7 mouse cellular contexts compared by ENCODE assay signal in the genomic region with DNA sequence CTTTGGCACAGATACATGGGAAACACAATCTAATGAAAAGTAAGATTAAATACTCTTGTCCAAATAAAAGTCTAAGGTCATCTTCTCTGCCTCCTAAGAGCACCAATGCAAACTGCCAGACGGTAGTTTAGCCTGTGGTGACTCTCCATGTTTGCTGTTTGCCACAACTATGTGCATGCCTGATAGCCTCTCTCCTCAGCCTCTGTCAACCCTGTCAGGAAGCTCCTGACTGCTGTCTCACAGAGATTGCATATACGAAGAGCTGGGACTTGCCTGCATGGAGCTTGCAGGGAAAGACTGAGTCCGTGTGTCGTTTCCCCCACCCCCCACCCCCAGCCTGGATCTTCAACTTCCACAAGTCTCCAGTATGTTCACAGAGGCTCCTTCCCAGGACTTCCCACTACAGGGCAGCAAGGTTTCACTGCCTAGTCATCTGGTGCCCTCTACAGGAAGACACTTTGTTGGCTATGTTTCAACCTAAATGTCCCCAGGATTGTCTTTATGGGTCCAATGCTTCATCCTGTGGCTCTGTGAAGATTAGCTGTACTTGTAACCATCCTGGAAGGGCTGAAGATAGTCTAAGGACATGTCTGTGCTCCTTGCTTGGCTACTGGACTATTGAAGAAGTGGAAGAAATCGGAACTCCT. TPM values are rescaled to one million over a fixed set of nuclear protein-coding genes. Genes with fewer than 3 reads are reported as not detected.
A peak's percentile ranks its signal among the peaks of the same experiment; 100 is the strongest.
DNase-seq lines count a peak whose midpoint lies in the region; ATAC-seq lines count a peak whose summit lies in the region.

No protein-coding gene starts in this region.

- no peak overlapping the region for H3K27ac ChIP-seq in kidney, embryonic 15.5 days
- H3K27ac ChIP-seq in liver, embryonic 15.5 days (replicated peaks), result no peak overlapping the region

- peak; percentile 58 for DNase-seq in kidney, postnatal 10 days
- peak; percentile 71 for DNase-seq in ZHBTc4 (ENCODE audit: low read depth, low spot score)
- DNase-seq in embryo, embryonic 10.5 days (ENCODE audit: low spot score), result peak; percentile 72
- peak; percentile 38 for DNase-seq in retina, postnatal 7 days (ENCODE audit: low read depth, low spot score)
- no peak for DNase-seq in urinary bladder, adult 18-20 months (ENCODE audit: low spot score in 2 of 2)

- ATAC-seq in kidney, embryonic 15.5 days (replicated peaks; ENCODE audit: low FRiP score), result no peak
- peak; percentile 43; the same call in 1 of the 2 replicates for ATAC-seq in liver, embryonic 15.5 days (ENCODE audit: insufficient read depth)

- no peak overlapping the region for H3K4me3 ChIP-seq in kidney, embryonic 15.5 days (replicated peaks)
- no peak overlapping the region for H3K4me3 ChIP-seq in liver, embryonic 15.5 days (replicated peaks)

- 0 out of 2 replicates have a peak, but pooled peaks cover 4% of the 10 kb centered on the region for H3K9me3 ChIP-seq in kidney, embryonic 15.5 days (replicated peaks)
- H3K9me3 ChIP-seq in liver, embryonic 15.5 days (replicated peaks), result no peaks in the 10 kb centered on the region

- H3K4me1 ChIP-seq in kidney, embryonic 15.5 days, result no peaks in the 10 kb centered on the region
- peaks cover 10% of the 10 kb centered on the region; the same call in 1 of the 2 replicates for H3K4me1 ChIP-seq in liver, embryonic 15.5 days (replicated peaks)

- 52% methylated on average over 5 of the region's 5 CpGs for WGBS in kidney, embryonic 15.5 days
- 23% methylated on average over 5 of the region's 5 CpGs for WGBS in liver, embryonic 15.5 days (ENCODE audit: insufficient replicate concordance)

- peaks cover 22% of the 10 kb centered on the region; the same call in 1 of the 2 replicates for H3K36me3 ChIP-seq in kidney, embryonic 15.5 days
- no peaks in the 10 kb centered on the region for H3K36me3 ChIP-seq in liver, embryonic 15.5 days (replicated peaks)

- H3K27me3 ChIP-seq in kidney, embryonic 15.5 days, result no peaks in the 10 kb centered on the region
- no peaks in the 10 kb centered on the region for H3K27me3 ChIP-seq in liver, embryonic 15.5 days

- H3K4me2 ChIP-seq in kidney, embryonic 15.5 days, result no peak overlapping the region
- no peak overlapping the region for H3K4me2 ChIP-seq in liver, embryonic 15.5 days

- H3K9ac ChIP-seq in kidney, embryonic 15.5 days, result no peak overlapping the region
- no peak overlapping the region for H3K9ac ChIP-seq in liver, embryonic 15.5 days

RNA-seq across cellular contexts. Expression of gene Bhlhe41, which starts 41.6 kb away (rescaled TPM):
- 0.96 and 1.5 TPM in 2 replicates for polyA plus RNA-seq in kidney, embryonic 15.5 days (2015; fragmentation: Nextera tagmentation; extraction: Ambion mirVana)
- polyA plus RNA-seq in liver, embryonic 15.5 days (2015; fragmentation: Nextera tagmentation; extraction: Ambion mirVana), result 0.02 and 0.12 TPM in 2 replicates

Comparison
In these comparisons a context has a peak if more than half of its experiments do, and no peak if none do; other contexts are left out.
1. DNase-seq: peak in kidney, postnatal 10 days (single experiment), ZHBTc4 (single experiment), embryo, embryonic 10.5 days (single experiment) and retina, postnatal 7 days (single experiment); none in urinary bladder, adult 18-20 months (0 of 2).